Mouse (Mus musculus) liver, postnatal 0 days (tissue): ENCODE measurements around the gene Npas2.

Experiments
- CTCF ChIP-seq: sonication (generic); IDR thresholded peaks from 2 replicates; pipeline ENCODE4 v1.5.1; 2016; ENCODE audit warnings: antibody characterized with exemption, low read depth
- EP300 ChIP-seq: IDR thresholded peaks from 2 replicates; pipeline ENCODE4 v1.6.1; 2016; ENCODE audit warnings: antibody characterized with exemption, low read depth, mild to moderate bottlenecking

- TF ChIP-seq CTCF: no peak
- TF ChIP-seq EP300: no peak
Measured at GRCm38 (mm10) chr1:39389338-39389737, 195.8 kb downstream of the Npas2 start.
